Mouse (Mus musculus) cerebellum, adult 9-11 months (tissue): ENCODE data around the gene Traip.
A peak's percentile ranks its signal among the peaks of the same experiment; 100 is the strongest.

ENCODE experiments used
- DNase-seq: peaks from one replicate; pipeline ENCODE4 v3.0.0; 2022

Traip gene

DNA sequence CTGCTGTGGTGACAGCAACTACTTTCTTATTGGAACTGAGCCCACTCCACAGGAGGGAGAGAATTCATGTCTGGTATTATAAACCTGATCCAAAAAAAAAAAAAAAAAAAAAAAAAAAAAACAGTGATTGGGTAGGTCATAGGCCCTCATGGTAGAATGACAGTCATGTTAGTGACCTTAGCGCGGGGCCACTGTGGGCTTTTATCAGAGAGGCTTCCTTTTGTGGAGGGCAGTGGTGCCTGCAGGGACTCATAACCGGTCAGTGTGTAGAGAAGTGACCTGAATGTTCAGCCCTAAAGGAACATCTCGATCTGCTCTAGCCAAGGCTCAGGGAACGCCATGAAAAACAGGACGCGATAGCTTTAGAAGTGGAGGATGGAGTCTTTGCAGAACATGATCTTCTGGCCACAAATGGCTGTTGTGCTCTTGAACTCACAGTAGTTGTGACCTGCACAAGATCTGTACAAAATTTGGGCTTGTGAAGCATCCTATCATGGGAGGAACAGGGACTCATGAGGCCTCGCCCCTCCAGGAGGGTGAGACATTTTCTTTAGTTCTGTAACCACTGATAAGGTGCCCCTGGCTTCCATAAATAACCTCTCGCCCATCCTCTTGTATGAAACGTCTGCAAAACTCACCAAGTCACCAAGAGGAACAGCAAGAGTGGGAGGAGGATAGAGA lies 24.7 kb downstream of the Traip start:
- DNase-seq: no peak

- DNase-seq: no peak
These were observed 25.8 kb downstream of the Traip start, which contains the start of gene Uba7 for GRCm38 (mm10) chr9:107975399-107976386. TSS of gene Uba7 (plus strand) at chr9:107975505.

DNA sequence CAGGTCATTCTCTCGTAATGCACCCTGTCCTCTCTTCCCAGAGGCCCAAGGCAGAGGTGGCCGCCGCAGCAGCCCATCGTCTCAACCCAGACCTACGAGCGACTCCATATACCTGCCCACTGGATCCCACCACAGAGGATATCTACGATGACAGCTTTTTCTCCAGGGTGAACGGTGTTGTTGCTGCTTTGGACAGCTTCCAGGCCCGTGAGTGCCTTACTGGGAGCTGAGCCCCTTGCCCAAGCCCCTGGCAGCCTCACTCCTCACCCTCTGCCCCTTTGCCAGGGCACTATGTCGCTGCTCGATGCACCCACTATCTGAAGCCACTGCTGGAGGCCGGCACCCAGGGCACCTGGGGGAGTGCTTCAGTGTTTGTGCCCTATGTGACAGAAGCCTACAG lies 28.9 kb downstream of the Traip start:
- DNase-seq: no peak

GRCm38 (mm10) chr9:107981684-107982605 lies 32.0 kb downstream of the Traip start:
- no peak for DNase-seq

GRCm38 (mm10) chr9:107982681-107983346 lies 32.9 kb downstream of the Traip start, which contains the start of gene Gm20661:
TSS of gene Gm20661 (plus strand) at chr9:107983058.
- no peak for DNase-seq

GRCm38 (mm10) chr9:107983421-107983890 lies 33.5 kb downstream of the Traip start:
- peak; percentile 33 for DNase-seq

GRCm38 (mm10) chr9:107984052-107984753 lies 34.3 kb downstream of the Traip start:
- no peak for DNase-seq

DNA sequence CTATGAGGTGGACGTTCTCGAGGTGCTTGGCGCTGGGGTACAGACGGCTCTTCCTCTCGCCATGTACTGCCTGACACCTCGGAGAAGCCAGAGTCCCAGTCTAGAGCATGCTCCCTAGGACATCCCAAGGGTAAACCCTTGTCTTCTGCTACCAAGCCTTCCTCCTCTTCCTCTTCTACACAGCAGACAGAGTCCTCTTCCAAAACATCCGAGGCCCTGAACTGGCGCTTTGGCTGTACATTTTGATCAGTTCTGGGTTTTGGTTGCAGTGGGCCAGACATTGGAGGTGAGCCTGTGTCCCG lies 34.8 kb downstream of the Traip start:
- DNase-seq: no peak

- peak; percentile 70 for DNase-seq
These were observed 35.5 kb downstream of the Traip start, which contains the start of gene Inka1 for GRCm38 (mm10) chr9:107985131-107986119. TSS of gene Inka1 (minus strand) at chr9:107985879.

GRCm38 (mm10) chr9:107986376-107986775 lies 36.4 kb downstream of the Traip start:
- peak; percentile 77 for DNase-seq

- no peak for DNase-seq
These were observed 38.0 kb downstream of the Traip start for GRCm38 (mm10) chr9:107987950-107988349.

GRCm38 (mm10) chr9:107992197-107992596 lies 42.3 kb downstream of the Traip start, which contains the start of gene Cdhr4:
TSS of gene Cdhr4 (plus strand) at chr9:107992497.
- DNase-seq: no peak

GRCm38 (mm10) chr9:107993013-107993412 lies 43.1 kb downstream of the Traip start:
- no peak for DNase-seq

- DNase-seq: no peak
These were observed 44.5 kb downstream of the Traip start for GRCm38 (mm10) chr9:107994464-107994863.

DNA sequence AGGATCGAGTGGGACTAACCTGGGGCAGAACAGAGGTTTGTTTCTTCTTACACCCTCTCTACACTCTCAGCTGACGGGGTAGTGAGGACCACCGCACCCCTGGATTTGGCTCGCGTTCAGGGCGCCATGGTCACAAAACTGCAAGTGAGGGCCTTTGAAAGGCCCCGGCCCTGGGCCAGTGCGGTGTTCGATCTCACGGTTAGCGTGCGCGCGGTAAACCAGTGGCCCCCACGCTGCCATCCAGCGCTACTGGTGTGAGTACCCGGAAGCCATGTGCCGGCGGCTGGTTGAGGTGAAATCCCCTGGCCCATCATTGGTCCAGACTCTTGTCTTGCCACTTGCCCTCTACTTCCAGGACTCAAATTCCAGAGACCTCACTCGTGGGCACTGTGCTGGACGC lies 45.6 kb downstream of the Traip start:
- DNase-seq: no peak

DNA sequence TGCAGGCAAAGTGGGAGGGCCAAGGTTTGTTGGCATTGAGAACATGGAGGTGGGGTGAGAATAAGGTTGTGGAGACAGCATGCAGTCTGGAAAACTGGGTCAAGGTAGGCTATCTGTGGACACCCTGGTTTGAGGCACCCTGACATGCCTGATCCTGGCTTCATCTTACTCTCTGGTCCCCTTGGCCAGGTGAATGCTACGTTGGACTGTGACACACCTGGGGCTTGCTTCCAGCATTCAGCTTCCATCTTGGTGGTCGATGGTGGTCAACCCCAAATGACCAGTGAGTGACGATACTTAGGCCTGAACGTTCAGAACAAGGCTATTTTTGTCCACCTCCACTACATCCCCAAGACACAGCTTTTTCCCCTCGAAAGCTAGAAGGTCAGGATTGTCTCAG lies 46.1 kb downstream of the Traip start, which contains the start of gene Gm20662:
TSS of gene Gm20662 (plus strand) at position 301 of the 400 bp plus-strand sequence.
- no peak for DNase-seq

GRCm38 (mm10) chr9:108001922-108002770 lies 52.2 kb downstream of the Traip start, which contains the start of gene Ip6k1:
TSS of gene Ip6k1 (plus strand) at chr9:108002501.
- peak; percentile 100 for DNase-seq

DNA sequence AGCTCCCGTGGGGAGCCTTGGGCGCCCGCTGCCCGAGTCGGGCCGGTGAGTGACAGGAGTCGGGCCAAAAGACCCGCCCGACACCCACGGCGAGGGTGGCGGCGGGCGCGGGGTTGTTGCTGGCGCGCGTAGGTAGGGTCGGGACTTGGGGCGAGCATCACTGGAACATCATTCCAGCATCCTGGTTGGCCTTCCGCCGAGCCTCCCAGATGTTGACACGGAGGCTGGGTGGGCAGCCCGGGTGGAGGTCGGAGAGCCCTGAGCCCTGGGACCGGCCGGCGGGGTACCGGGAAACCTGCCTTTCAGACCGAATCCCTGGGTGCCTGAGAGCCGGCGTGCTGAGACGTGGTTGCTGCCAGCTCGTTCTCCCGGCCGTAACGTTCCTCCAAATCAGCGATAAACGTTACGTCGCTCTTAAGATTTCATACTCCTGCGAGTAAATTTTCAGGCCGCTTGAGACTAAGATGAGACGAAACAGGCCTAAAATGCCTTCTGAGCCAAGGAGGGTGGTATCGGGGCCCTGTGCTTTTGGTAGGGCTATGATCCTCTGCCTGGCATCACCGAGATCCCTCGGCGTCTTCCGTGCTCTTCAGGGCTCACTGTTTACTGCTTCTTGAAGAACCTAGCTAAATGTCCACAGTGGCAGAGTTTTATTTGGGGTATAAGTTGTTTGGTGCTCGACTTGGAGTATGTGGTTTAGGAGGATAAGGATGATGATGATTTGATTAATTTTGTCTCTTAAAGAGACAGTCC lies 53.0 kb downstream of the Traip start:
- DNase-seq: no peak
